Mouse (Mus musculus) intestine, embryonic 14.5 days (tissue): ENCODE data around the gene Hist1h3f. TPM values are rescaled to one million over a fixed set of nuclear protein-coding genes. Genes with fewer than 3 reads are reported as not detected.
"Not testable (repeated sequence)": the region's sequence is repeated elsewhere in the genome, so short reads cannot be mapped to it uniquely, and the experiment has no call there.

Experiments
- ATAC-seq: fragments of 200-750 bp; cut with Nextera tagmentation; replicated peaks from 2 replicates; pipeline ENCODE4 v1.8.0; 2017; ENCODE audit warnings: low read depth, moderate number of reproducible peaks, moderate TSS enrichment, moderate library complexity; ENCODE audit not compliant: low FRiP score, low TSS enrichment
- DNase-seq: peaks from one replicate; pipeline ENCODE4 v3.0.0-alpha.2; 2018; ENCODE audit warnings: low spot score
- H3K27ac ChIP-seq: fragments of 300-500 bp; sonication (generic); 2 replicates; pipeline ENCODE4 v1.5.1; 2014; ENCODE audit warnings: low read depth, mild to moderate bottlenecking, control low read depth
- H3K27me3 ChIP-seq: fragments of 300-500 bp; sonication (generic); replicated peaks from 2 replicates; pipeline ENCODE4 v1.6.1; 2014; ENCODE audit warnings: low read length, control low read depth; ENCODE audit not compliant: control insufficient read depth, insufficient read depth
- H3K36me3 ChIP-seq: fragments of 300-500 bp; sonication (generic); 2 replicates; pipeline ENCODE4 v1.6.1; 2014; ENCODE audit warnings: low read length, control low read depth; ENCODE audit not compliant: control insufficient read depth, insufficient read depth
- H3K4me1 ChIP-seq: fragments of 300-500 bp; sonication (generic); replicated peaks from 2 replicates; pipeline ENCODE4 v1.6.1; 2014; ENCODE audit warnings: low read length, control low read depth, mixed read lengths; ENCODE audit not compliant: control insufficient read depth, insufficient read depth
- H3K4me2 ChIP-seq: fragments of 300-500 bp; sonication (generic); 2 replicates; pipeline ENCODE4 v1.6.1; 2014; ENCODE audit warnings: low read length
- H3K4me3 ChIP-seq: fragments of 300-500 bp; sonication (generic); 2 replicates; pipeline ENCODE4 v1.5.1; 2014; ENCODE audit warnings: low read depth, low read length, control low read depth, mixed read lengths
- H3K9ac ChIP-seq: fragments of 300-500 bp; sonication (generic); 2 replicates; pipeline ENCODE4 v1.6.1; 2014; ENCODE audit warnings: mild to moderate bottlenecking, low read length
- H3K9me3 ChIP-seq: fragments of 300-500 bp; sonication (generic); 2 replicates; pipeline ENCODE4 v1.6.1; 2016; ENCODE audit warnings: low read length, control low read depth; ENCODE audit not compliant: control insufficient read depth
- WGBS: fragments of 180-500 bp; shearing (Covaris S2); extraction: QIAGEN DNeasy Blood & Tissue Kit; methylation state at CpG from one replicate; pipeline ENCODE4 v1.1.7; 2014; 5-methylcytosine and 5-hydroxymethylcytosine counted together
- polyA plus RNA-seq: library from polyadenylated mRNA; unstranded; fragments of >200 nt; fragmentation: Nextera tagmentation; extraction: Ambion mirVana; gene quantifications from 2 replicates; pipeline ENCODE4 v1.2.1, GENCODE M21; 2014

Hist1h3f gene
- polyA plus RNA-seq, 1 experiment from 2014 or later, result 1.1 TPM

DNA sequence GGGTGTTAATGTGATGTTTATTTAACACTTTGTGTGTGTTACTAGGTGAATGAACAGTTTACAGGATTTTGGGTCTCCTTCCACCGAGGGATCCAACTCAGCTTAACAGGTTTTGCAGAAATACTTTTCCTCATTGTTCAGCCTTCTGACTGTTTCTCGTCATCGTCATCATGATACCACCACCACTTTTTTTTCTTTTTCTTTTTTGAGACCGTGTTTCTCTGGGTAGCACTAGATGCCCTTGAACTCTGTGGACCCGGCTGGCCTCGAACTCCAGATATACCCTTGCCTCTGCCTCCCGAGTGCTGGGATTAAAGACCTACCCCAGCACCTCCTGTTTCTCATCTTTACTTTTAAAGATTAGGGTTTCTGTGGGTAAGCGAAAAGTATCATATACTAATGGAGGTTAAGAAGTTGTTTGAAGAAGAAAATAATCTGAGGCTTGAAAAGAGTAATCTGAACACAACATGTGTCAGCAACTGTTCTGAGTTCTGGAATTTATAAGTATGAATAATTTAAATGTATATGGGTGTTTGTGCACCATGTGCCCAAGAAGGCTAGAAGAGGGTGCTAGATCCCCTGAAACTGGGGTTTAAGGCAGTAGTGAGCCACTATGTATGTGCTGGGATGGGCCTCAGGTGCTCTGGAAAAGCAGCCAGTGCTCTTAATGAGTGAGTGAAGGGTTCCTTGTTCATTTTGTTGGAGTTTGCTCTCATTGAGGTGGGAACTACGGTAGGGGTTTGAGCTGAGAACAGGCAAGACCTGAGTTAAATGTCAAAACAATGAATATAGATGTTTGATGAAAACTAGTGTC lies 11.4 kb upstream of the Hist1h3f start:
- Histone ChIP-seq H3K27ac (peak overlapping the region; percentile 99), H3K9me3 (no peaks in the 10 kb centered on the region), H3K4me2 (peak overlapping the region; percentile 70), H3K4me1 (peaks cover 24% of the 10 kb centered on the region), H3K27me3 (no peaks in the 10 kb centered on the region), H3K36me3 (no peaks in the 10 kb centered on the region), H3K9ac (peak overlapping the region; percentile 89), H3K4me3 (peak overlapping the region; percentile 54)
- DNase-seq (peak; percentile 51), ATAC-seq (no peak)
- WGBS, result 15% methylated on average over 9 of the region's 9 CpGs

GRCm38 (mm10) chr13:23533560-23534367 lies 10.1 kb upstream of the Hist1h3f start, which contains the start of gene Hist1h2af:
Gene Hist1h2af (plus strand): TSS chr13:23533906.
- ATAC-seq (peak; percentile 38), DNase-seq (peak; percentile 85)
- H3K27me3 ChIP-seq, H3K36me3 ChIP-seq, H3K9me3 ChIP-seq: not testable (repeated sequence)
- H3K27ac ChIP-seq, result peak within 1 kb of the TSS; percentile 99
- peak within 1 kb of the TSS; percentile 54 for H3K4me3 ChIP-seq
- WGBS, result under 1% methylated on average over 26 of the region's 53 CpGs
- H3K4me1 ChIP-seq, result peaks cover 24% of the 10 kb centered on the region
- peak within 1 kb of the TSS; percentile 92 for H3K9ac ChIP-seq
- H3K4me2 ChIP-seq, result peak within 1 kb of the TSS; percentile 70

- DNase-seq (peak; percentile 75), ATAC-seq (no peak)
Observed at GRCm38 (mm10) chr13:23534368-23535131, 9.3 kb upstream of the Hist1h3f start.

DNA sequence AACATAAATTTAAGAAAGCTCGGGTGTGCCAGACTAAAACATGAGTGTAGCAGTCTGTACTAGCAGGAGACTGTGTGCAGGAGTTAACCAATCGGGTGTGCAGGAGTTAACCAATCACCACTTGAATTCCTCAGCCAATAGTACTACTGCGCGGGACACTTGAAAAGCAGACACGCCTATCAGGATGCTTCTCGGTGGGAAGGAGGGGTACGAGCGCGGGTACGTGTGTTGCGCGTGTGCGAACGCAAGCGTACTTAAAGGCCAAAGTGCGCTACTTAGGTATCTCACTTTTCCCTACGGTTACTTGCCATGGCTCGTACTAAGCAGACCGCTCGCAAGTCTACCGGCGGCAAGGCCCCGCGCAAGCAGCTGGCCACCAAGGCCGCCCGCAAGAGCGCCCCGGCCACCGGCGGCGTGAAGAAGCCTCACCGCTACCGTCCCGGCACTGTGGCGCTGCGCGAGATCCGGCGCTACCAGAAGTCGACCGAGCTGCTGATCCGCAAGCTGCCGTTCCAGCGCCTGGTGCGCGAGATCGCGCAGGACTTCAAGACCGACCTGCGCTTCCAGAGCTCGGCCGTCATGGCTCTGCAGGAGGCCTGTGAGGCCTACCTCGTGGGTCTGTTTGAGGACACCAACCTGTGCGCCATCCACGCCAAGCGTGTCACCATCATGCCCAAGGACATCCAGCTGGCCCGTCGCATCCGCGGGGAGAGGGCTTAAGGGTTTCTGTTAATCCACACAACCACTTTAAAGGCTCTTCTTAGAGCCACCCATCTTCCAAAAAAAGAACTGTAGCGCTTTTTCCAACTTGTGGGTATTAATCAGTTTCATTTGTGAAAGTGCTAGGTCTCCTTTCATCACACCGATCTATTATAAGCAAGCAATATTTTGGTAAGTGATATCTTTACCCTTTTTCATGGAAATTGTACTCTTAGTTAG lies 8.4 kb upstream of the Hist1h3f start, which contains the start of gene Hist1h3g:
Gene Hist1h3g, plus strand, starts transcription at position 286 of the 939 bp plus-strand sequence.
- H3K27me3 ChIP-seq, H3K9me3 ChIP-seq, H3K36me3 ChIP-seq: not testable (repeated sequence)
- peak within 1 kb of the TSS; percentile 99 for H3K27ac ChIP-seq
- ATAC-seq (peak; percentile 89), DNase-seq (peak; percentile 92)
- peaks cover 16% of the 10 kb centered on the region for H3K4me1 ChIP-seq
- WGBS, result under 1% methylated on average over 45 of the region's 62 CpGs
- peak within 1 kb of the TSS; percentile 54 for H3K4me3 ChIP-seq
- peak within 1 kb of the TSS; percentile 92 for H3K9ac ChIP-seq
- H3K4me2 ChIP-seq, result peak within 1 kb of the TSS; percentile 70

More at GRCm38 (mm10) chr13:23534368-23535131, 9.3 kb upstream of the Hist1h3f start:
- H3K4me3 ChIP-seq, result peak overlapping the region; percentile 54
- under 1% methylated on average over 15 of the region's 15 CpGs for WGBS
- H3K27me3 ChIP-seq, result no peaks in the 10 kb centered on the region
- peak overlapping the region; percentile 70 for H3K4me2 ChIP-seq
- peak overlapping the region; percentile 92 for H3K9ac ChIP-seq
- H3K27ac ChIP-seq, result peak overlapping the region; percentile 99
- H3K9me3 ChIP-seq, result no peaks in the 10 kb centered on the region
- no peaks in the 10 kb centered on the region for H3K36me3 ChIP-seq
- H3K4me1 ChIP-seq, result peaks cover 17% of the 10 kb centered on the region

DNA sequence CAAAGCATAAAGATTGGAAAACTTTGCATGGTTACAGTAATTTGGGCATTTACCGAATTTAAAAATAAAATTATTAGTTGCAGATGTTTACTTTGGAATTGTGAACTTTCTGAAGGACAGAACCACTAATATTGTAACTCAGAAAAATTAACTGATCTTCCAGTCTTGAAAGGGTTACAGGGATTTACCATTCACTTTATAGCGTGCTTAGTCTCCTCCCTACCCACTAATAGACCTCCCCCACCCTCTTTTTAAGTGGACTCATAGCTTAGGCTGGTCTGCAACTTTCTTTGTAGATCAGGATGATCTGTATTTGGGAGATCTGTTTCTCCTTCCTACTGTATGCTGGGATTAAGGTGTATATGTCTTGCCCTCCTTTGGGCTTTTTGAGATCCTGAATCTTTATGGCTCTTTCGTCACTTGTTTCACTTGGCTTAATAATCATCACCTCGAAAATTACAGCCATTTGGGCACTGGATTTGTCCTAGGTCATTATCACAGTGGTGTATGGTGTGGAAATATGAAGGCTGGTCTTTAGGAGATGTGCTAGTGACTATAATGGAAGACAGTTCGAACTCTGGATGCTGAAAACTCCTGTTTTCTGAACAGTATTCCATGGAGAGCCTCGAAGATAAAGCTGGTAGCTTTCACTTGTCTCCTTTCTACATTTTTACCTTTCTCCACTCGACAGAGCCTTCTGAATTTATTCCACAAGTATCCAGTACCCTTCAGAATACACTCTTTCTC lies 7.6 kb upstream of the Hist1h3f start:
- 16% methylated on average over 7 of the region's 7 CpGs for WGBS
- peak; percentile 52 for DNase-seq
- H3K9ac ChIP-seq, result peak overlapping the region; percentile 92

DNA sequence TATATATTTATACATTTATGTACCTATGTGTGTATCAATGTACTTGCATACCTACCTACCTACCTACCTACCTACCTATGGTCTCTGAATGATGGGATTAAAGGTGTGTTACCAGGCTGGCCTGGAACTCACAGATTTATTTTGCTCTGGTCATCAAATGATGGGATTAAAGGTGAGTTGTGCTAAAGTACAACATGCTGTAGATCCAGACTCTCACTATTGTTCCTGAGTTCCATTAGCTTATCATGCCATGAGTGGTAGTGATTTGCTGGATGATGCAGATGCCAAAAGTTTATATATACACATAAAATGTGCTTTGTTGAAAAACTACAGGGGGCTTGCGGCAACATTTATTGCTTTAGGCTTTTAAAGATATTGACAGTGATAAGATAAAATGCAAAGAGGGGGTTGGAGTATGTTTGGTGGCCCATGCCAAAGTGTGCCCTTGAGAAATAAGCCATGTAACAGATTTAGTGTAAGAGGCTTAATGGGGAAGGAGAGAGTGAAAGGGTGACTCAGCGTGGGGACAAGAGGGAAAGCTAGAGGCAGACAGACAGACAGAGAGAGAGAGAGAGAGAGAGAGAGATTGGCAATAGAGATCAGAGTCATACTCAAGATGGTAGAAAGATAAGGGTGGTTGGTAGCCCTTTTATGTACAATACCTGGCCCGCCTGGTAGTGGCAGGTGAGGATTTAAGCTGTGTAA lies 6.7 kb upstream of the Hist1h3f start:
- no peaks in the 10 kb centered on the region for H3K27me3 ChIP-seq
- H3K9ac ChIP-seq, result peak overlapping the region; percentile 92; the same call in 1 of the 2 replicates
- DNase-seq, result no peak
- H3K4me3 ChIP-seq, result peak overlapping the region; percentile 54
- no peak overlapping the region for H3K27ac ChIP-seq
- 74% methylated on average over 3 of the region's 3 CpGs for WGBS
- ATAC-seq, result no peak
- H3K4me2 ChIP-seq, result peak overlapping the region; percentile 70
- no peaks in the 10 kb centered on the region for H3K9me3 ChIP-seq
- H3K36me3 ChIP-seq, result no peaks in the 10 kb centered on the region
- peaks cover 16% of the 10 kb centered on the region for H3K4me1 ChIP-seq

More for the DNA sequence above, 7.6 kb upstream of the Hist1h3f start:
- Histone ChIP-seq H3K27me3 (no peaks in the 10 kb centered on the region), H3K36me3 (no peaks in the 10 kb centered on the region), H3K4me2 (peak overlapping the region; percentile 70), H3K4me3 (peak overlapping the region; percentile 54), H3K27ac (peak overlapping the region; percentile 99), H3K9me3 (no peaks in the 10 kb centered on the region), H3K4me1 (peaks cover 16% of the 10 kb centered on the region)
- ATAC-seq, result no peak

DNA sequence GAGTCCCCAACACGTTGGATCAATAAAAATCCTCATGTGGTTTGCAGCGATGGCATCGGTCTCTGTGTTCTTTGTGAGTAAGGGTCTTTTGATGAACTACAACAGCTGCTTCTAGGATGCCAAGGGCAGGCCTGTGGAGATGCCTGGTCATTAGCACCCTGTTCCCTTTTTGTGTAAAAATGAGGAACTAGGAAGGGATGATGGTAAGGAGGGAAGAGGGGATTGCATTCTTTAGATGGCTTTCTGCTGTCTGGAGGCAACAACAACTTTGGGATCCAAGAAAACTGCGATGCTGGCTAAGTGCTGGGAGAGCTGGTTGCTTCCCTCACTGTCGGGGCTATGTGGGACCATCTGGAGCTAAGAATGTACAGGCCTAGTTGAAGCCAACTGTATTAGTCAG lies 5.6 kb upstream of the Hist1h3f start:
- no peak for ATAC-seq

More for the DNA sequence above, 5.6 kb upstream of the Hist1h3f start:
- no peak overlapping the region for H3K4me2 ChIP-seq
- 74% methylated on average over 5 of the region's 5 CpGs for WGBS
- no peak for DNase-seq
- H3K27me3 ChIP-seq, result no peaks in the 10 kb centered on the region
- H3K9me3 ChIP-seq, result no peaks in the 10 kb centered on the region
- H3K9ac ChIP-seq, result no peak overlapping the region
- H3K4me3 ChIP-seq, result no peak overlapping the region
- no peaks in the 10 kb centered on the region for H3K36me3 ChIP-seq
- H3K4me1 ChIP-seq, result peaks cover 6% of the 10 kb centered on the region; the same call in 1 of the 2 replicates
- H3K27ac ChIP-seq, result no peak overlapping the region
